Mouse (Mus musculus) hematopoietic stem cell, adult 5-6 weeks (primary cell): ENCODE data around the gene Ldah. TPM values are rescaled to one million over a fixed set of nuclear protein-coding genes. Genes with fewer than 3 reads are reported as not detected.

Source experiments
- ATAC-seq, 2 experiments: fragments of 125-278 bp in 1 of 2; replicated peaks in 1 of 2; 2 replicates each; pipeline ENCODE4 v1.8.0; 2016 to 2017; ENCODE audit warnings: inconsistent platforms in 2 of 2, mild to moderate bottlenecking in 2 of 2, moderate number of reproducible peaks in 2 of 2, low read depth in 1 of 2, moderate TSS enrichment in 1 of 2; ENCODE audit not compliant: low FRiP score in 2 of 2, poor library complexity in 2 of 2, severe bottlenecking in 2 of 2, insufficient read depth in 1 of 2, low TSS enrichment in 1 of 2
- total RNA-seq: library from RNA; stranded (forward); fragments of 172-1452, 232-1000 nt; gene quantifications from 2 replicates; pipeline ENCODE4 v1.2.3, GENCODE M21; 2017

Ldah gene
- total RNA-seq, 1 experiment from 2014 or later, result 43.9 TPM

- no peak for ATAC-seq
Measured at GRCm38 (mm10) chr12:8327675-8328053, 119.8 kb downstream of the Ldah start.

- no peak for ATAC-seq
Measured at GRCm38 (mm10) chr12:8329236-8329635, 121.3 kb downstream of the Ldah start.

- ATAC-seq, result no peak
Measured at GRCm38 (mm10) chr12:8331489-8332173, 123.7 kb downstream of the Ldah start.

- ATAC-seq, result 0 out of 4 replicates have a peak, but pooled peaks of 1 of the 2 experiments have one; percentile 8
Measured at GRCm38 (mm10) chr12:8332174-8332542, 124.3 kb downstream of the Ldah start.

GRCm38 (mm10) chr12:8333617-8334016, 125.7 kb downstream of the Ldah start:
- no peak for ATAC-seq

GRCm38 (mm10) chr12:8334261-8334660, 126.4 kb downstream of the Ldah start:
- no peak for ATAC-seq

Other genes starting within 250 kb of the Ldah start
- gene Apob, start 230.5 kb upstream of the Ldah start, total RNA-seq, result 1.6 and 6.2 TPM in 2 replicates
- not detected in 2 replicates for gene Gdf7, start 93.8 kb downstream of the Ldah start, total RNA-seq
- gene Hs1bp3, start 105.3 kb downstream of the Ldah start, total RNA-seq, result 7.7 and 10.5 TPM in 2 replicates